Mouse (Mus musculus) heart, embryonic 11.5 days (tissue): ENCODE data around the gene Map4k1. TPM values are rescaled to one million over a fixed set of nuclear protein-coding genes. Genes with fewer than 3 reads are reported as not detected.
"Not testable (repeated sequence)": the region's sequence is repeated elsewhere in the genome, so short reads cannot be mapped to it uniquely, and the experiment has no call there.

Source experiments
- ATAC-seq: fragments of 200-750 bp; cut with Nextera tagmentation; replicated peaks from 2 replicates; pipeline ENCODE4 v1.8.0; 2017; ENCODE audit warnings: moderate library complexity; ENCODE audit not compliant: insufficient number of reproducible peaks, low FRiP score, low TSS enrichment
- H3K27ac ChIP-seq: fragments of 300-500 bp; sonication (generic); 2 replicates; pipeline ENCODE4 v1.5.1; 2014; ENCODE audit warnings: mild to moderate bottlenecking, low read depth, low read length
- H3K27me3 ChIP-seq: fragments of 300-500 bp; sonication (generic); 2 replicates; pipeline ENCODE4 v1.6.1; 2014; ENCODE audit warnings: mild to moderate bottlenecking, low read length, mixed read lengths; ENCODE audit not compliant: control insufficient read depth, insufficient read depth
- H3K36me3 ChIP-seq: fragments of 300-500 bp; sonication (generic); 2 replicates; pipeline ENCODE4 v1.6.1; 2014; ENCODE audit warnings: mild to moderate bottlenecking, low read length, moderate library complexity, mixed read lengths; ENCODE audit not compliant: control insufficient read depth, insufficient read depth
- H3K4me1 ChIP-seq: fragments of 300-500 bp; sonication (generic); 2 replicates; pipeline ENCODE4 v1.6.1; 2014; ENCODE audit warnings: low read length; ENCODE audit not compliant: control insufficient read depth, insufficient read depth
- H3K4me2 ChIP-seq: fragments of 300-500 bp; sonication (generic); 2 replicates; pipeline ENCODE4 v1.6.1; 2014; ENCODE audit warnings: mild to moderate bottlenecking, moderate library complexity
- H3K4me3 ChIP-seq: fragments of 300-500 bp; sonication (generic); 2 replicates; pipeline ENCODE4 v1.5.1; 2014; ENCODE audit warnings: low read depth, low read length
- H3K9ac ChIP-seq: fragments of 300-500 bp; sonication (generic); 2 replicates; pipeline ENCODE4 v1.6.1; 2014; ENCODE audit warnings: mild to moderate bottlenecking, low read depth, low read length, moderate library complexity
- H3K9me3 ChIP-seq: fragments of 300-500 bp; sonication (generic); replicated peaks from 2 replicates; pipeline ENCODE4 v1.6.1; 2016; ENCODE audit warnings: low read length; ENCODE audit not compliant: control insufficient read depth
- WGBS: fragments of 180-500 bp; shearing (Covaris S2); extraction: QIAGEN DNeasy Blood & Tissue Kit; methylation state at CpG from one replicate; pipeline ENCODE4 v1.1.7; 2014; ENCODE audit not compliant: insufficient replicate concordance; 5-methylcytosine and 5-hydroxymethylcytosine counted together
- polyA plus RNA-seq: library from polyadenylated mRNA; unstranded; fragments of >200 nt; fragmentation: Nextera tagmentation; extraction: Ambion mirVana; gene quantifications from 2 replicates; pipeline ENCODE4 v1.2.1, GENCODE M21; 2014

Gene Map4k1
- polyA plus RNA-seq, 1 experiment from 2014 or later, result 6.9 TPM

DNA sequence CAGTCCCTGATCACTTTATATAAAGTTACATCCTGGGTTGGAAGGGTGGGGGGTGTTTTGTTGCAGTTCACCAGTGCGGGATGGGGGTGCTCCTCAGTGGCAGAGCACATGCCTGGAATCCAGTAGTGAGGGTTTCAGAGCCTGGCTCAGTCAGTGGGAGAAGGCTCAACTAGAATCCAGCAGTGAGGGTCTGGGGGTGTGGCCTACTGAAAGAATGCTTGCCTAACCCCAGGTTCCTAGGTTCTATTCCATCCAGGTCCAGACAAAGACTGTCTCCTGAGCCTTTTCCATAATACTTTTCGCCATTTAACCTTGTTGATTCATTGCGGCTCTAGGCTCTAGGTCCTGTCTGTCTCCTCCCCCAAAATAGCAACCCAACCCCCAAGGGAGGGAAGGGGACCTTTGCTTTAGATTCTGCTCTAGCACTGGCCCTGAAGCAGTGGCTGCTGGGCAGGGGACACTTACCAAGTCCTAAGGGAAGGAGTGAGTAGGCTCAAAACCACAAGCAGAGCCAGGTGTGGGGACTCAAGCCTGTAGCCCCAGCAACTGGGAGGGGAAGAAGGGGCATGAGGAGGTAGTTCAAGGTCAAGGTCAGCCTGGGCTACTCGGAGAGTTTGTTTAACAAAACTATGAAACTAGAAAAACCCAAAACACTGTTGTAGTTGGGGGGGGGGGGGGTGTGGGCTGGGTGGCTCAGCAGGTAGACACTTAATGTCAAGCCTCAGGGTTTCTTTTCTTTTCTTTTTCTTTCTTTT, 14.9 kb upstream of the Map4k1 start:
- Histone ChIP-seq H3K9me3 (no peaks in the 10 kb centered on the region), H3K4me1 (peaks cover 12% of the 10 kb centered on the region; the same call in 1 of the 2 replicates), H3K36me3 (peaks cover 9% of the 10 kb centered on the region; the same call in 1 of the 2 replicates), H3K27me3 (no peaks in the 10 kb centered on the region), H3K4me3 (no peak overlapping the region), H3K27ac (no peak overlapping the region), H3K9ac (no peak overlapping the region), H3K4me2 (no peak overlapping the region)
- ATAC-seq, result no peak
- WGBS, result 56% methylated on average over 4 of the region's 4 CpGs

DNA sequence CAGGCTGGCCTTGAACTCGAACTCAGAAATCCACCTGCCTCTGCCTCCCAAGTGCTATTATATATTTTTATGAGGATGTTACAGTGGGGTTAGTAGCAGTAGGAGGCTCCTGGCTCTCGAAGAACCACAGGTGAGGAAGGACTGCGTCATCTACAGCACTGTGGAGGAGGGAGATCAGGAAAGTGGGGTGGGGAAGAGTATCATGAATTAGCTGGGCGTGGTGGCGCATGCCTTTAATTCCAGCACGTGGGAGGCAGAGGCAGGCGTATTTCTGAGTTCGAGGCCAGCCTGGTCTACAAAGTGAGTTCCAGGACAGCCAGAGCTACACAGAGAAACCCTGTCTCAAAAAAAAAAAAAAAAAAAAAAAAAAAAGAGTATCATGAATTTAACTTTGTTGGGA, 13.7 kb upstream of the Map4k1 start:
- WGBS, result 93% methylated on average over 8 of the region's 8 CpGs
- not testable (repeated sequence) for H3K9ac ChIP-seq, H3K4me3 ChIP-seq, H3K4me2 ChIP-seq, H3K27ac ChIP-seq, ATAC-seq, H3K27me3 ChIP-seq, H3K36me3 ChIP-seq, H3K9me3 ChIP-seq
- peaks cover 12% of the 10 kb centered on the region; the same call in 1 of the 2 replicates for H3K4me1 ChIP-seq

DNA sequence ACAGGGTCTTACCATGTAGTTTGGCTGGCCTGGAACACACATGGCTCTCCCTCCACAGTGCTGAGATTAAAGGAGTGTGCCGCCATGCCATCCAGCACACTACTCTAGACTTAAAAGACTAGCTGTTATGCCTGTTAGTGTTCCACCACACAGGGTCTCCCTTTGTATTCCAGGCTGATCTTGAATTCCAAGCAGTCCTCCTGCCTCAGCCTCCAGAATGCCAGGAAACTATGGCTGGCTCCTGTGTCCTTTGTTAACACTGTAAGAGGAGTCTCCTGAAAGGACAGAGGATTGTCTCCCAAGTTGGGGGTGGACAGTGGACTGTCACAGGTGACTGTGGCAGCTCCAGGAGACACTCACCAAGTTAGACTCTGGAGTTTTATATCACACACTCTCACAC, 12.6 kb upstream of the Map4k1 start:
- Histone ChIP-seq H3K4me2 (no peak overlapping the region), H3K4me1 (peaks cover 12% of the 10 kb centered on the region; the same call in 1 of the 2 replicates), H3K4me3 (no peak overlapping the region), H3K9ac (no peak overlapping the region), H3K9me3 (no peaks in the 10 kb centered on the region), H3K36me3 (peaks cover 16% of the 10 kb centered on the region), H3K27ac (no peak overlapping the region), H3K27me3 (no peaks in the 10 kb centered on the region)
- 81% methylated on average over 1 of the region's 1 CpGs for WGBS
- no peak for ATAC-seq

DNA sequence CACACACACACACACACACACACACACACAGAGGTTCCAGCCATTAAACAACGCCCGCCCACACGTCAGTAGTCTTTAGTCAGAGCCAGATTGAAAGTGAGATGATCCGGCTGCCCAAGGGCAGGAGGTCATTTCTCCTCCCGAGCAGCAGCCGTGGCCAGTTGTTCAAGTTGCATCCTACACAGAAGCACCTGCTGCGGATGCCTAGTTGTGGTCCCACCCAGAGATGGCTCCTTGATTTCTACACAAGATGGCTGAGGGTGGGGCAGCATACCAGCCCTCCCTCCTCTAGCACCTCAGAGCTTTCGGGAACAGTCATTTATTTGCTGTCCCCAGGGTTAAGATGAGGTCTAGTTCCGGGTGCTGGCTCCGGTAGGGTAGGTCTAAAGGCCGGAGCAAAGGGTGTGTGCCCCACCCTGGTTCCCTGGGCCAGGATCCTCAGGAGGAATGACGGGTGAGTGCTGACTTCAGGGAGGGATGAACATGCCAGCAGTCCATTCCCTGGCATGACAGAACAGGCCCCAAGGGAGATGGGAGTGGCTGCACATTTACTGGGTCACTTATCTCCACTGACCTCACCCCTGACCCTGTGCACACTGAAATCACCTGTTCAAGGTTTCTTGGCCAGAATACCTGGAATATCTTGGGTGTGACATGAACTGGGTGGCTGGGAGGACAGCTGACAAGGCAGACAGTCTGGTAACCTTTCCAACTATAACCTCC, 12.0 kb upstream of the Map4k1 start:
- no peak overlapping the region for H3K4me3 ChIP-seq
- H3K36me3 ChIP-seq, result peaks cover 18% of the 10 kb centered on the region
- H3K9me3 ChIP-seq, result no peaks in the 10 kb centered on the region
- no peak overlapping the region for H3K4me2 ChIP-seq
- no peak overlapping the region for H3K9ac ChIP-seq
- 0 out of 2 replicates have a peak, but pooled peaks have one; percentile 8 for ATAC-seq
- H3K4me1 ChIP-seq, result peaks cover 12% of the 10 kb centered on the region; the same call in 1 of the 2 replicates
- no peaks in the 10 kb centered on the region for H3K27me3 ChIP-seq
- H3K27ac ChIP-seq, result no peak overlapping the region
- 64% methylated on average over 12 of the region's 12 CpGs for WGBS

DNA sequence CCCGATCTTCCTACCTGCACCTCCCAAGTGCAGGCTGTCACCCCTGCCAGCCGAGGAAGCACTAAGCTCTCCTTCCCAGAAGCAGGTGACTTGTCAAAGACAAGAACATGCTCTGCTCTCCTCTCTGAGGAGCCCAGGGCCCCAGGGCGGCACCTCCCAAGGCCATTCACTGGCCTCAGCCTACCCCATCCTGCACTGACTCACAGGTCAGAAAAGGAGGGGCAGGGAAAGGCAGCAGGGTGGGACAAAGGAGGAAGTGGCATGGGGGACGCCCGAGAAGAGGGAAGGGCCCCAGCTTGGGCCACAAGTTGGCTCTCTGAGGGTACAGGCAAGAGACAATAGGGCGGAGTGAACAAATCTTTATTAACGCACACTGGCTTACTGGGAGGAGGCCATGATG, 10.8 kb upstream of the Map4k1 start:
- Histone ChIP-seq H3K27me3 (no peaks in the 10 kb centered on the region), H3K4me2 (no peak overlapping the region), H3K4me3 (no peak overlapping the region), H3K27ac (no peak overlapping the region), H3K36me3 (peaks cover 18% of the 10 kb centered on the region), H3K4me1 (peaks cover 12% of the 10 kb centered on the region; the same call in 1 of the 2 replicates), H3K9ac (no peak overlapping the region), H3K9me3 (no peaks in the 10 kb centered on the region)
- 86% methylated on average over 7 of the region's 7 CpGs for WGBS
- ATAC-seq, result 0 out of 2 replicates have a peak, but pooled peaks have one; percentile 11

DNA sequence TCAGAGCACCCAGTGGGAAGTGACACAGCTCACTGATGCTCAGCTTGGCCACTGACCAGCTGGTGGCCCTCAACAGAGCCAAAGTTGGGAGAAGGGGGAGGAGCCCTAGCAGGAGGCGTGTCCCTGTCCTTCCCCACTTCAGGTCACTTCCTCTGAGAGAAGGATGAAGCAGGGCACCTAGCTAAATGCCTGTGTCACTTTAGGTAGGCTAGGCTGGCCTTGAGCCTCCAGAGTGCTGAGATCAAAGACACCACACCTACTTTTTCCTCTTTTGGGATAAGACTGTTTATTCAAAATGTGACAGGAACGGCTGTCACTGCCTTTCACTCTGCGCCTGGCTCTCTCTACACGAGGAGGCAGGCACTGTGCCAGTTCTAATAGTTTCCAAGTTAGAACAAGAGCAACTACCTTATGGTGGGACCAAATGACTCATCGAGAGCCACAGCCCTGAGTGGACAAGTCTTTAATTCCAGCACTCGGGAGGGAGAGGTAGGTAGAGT, 10.0 kb upstream of the Map4k1 start:
- H3K4me2 ChIP-seq, result no peak overlapping the region
- no peaks in the 10 kb centered on the region for H3K9me3 ChIP-seq
- no peak overlapping the region for H3K4me3 ChIP-seq
- 64% methylated on average over 6 of the region's 6 CpGs for WGBS
- H3K36me3 ChIP-seq, result peaks cover 23% of the 10 kb centered on the region
- H3K27ac ChIP-seq, result no peak overlapping the region; the same call in 1 of the 2 replicates
- H3K27me3 ChIP-seq, result no peaks in the 10 kb centered on the region
- peaks cover 12% of the 10 kb centered on the region; the same call in 1 of the 2 replicates for H3K4me1 ChIP-seq
- no peak overlapping the region for H3K9ac ChIP-seq
- 0 out of 2 replicates have a peak, but pooled peaks have one; percentile 5 for ATAC-seq

DNA sequence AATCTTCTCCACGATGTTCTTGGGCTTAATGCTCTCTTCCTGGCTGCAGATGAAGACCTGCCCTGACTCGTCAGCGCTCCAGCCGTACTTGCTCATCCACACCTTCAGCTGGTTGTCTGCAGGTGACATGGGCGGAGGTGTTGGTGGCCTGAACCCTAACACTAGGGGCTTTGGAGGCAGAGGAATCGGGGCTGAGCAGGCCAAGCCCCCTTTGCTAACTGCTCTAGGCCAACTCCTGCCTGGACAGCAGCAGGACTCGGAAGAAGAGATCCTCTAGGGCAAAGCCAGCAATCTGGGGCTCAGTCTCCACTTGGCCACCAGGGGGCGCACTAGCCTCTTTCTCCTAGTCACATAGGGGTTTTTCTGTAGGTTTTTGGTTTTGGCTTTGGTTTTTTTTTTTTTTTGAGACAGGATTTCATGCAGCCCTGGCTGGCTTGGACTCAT, 9.3 kb upstream of the Map4k1 start:
- Histone ChIP-seq H3K4me3 (no peak overlapping the region), H3K27me3 (no peaks in the 10 kb centered on the region), H3K36me3 (peaks cover 27% of the 10 kb centered on the region), H3K4me1 (peaks cover 10% of the 10 kb centered on the region; the same call in 1 of the 2 replicates), H3K9ac (no peak overlapping the region), H3K27ac (no peak overlapping the region), H3K9me3 (no peaks in the 10 kb centered on the region), H3K4me2 (no peak overlapping the region)
- 66% methylated on average over 8 of the region's 8 CpGs for WGBS
- no peak for ATAC-seq

DNA sequence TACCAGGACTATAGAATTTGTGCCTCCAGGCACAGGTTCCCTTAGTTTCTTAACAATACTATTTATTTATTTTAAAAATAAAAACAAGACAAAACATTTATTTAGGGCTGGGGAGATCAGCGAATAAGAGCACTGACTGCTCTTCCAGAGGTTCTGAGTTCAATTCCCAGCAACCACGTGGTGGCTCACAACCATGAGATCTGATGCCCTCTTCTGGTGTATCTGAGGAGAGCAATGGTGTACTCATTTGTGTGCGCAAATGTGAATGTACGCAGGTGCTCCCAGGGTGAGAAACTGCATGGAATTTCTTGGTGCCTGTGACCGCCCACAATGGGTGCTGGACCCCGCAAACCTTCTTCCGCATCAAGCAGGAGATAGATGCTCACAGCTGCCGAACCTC, 8.8 kb upstream of the Map4k1 start:
- Histone ChIP-seq H3K9me3 (no peaks in the 10 kb centered on the region), H3K4me1 (peaks cover 10% of the 10 kb centered on the region; the same call in 1 of the 2 replicates), H3K4me3 (no peak overlapping the region), H3K9ac (no peak overlapping the region), H3K4me2 (no peak overlapping the region), H3K27me3 (no peaks in the 10 kb centered on the region), H3K27ac (no peak overlapping the region), H3K36me3 (peaks cover 29% of the 10 kb centered on the region)
- WGBS, result 79% methylated on average over 8 of the region's 8 CpGs
- no peak for ATAC-seq
